Mouse (Mus musculus) small intestine, adult 2 months (tissue): ENCODE measurements around the gene Cdh13. TPM values are rescaled to one million over a fixed set of nuclear protein-coding genes. Genes with fewer than 3 reads are reported as not detected.

ENCODE experiments used
- H3K27ac ChIP-seq: fragments of 200-500 bp; 2 replicates; pipeline ENCODE4 v1.5.1; 2012; ENCODE audit warnings: low read depth, low read length, control low read depth, inconsistent platforms; ENCODE audit not compliant: insufficient read depth
- H3K27me3 ChIP-seq: fragments of 200-500 bp; 2 replicates; pipeline ENCODE4 v1.6.1; 2012; ENCODE audit warnings: mild to moderate bottlenecking, moderate library complexity, low read length, inconsistent platforms; ENCODE audit not compliant: control insufficient read depth, insufficient read depth
- H3K36me3 ChIP-seq: fragments of 200-500 bp; 2 replicates; pipeline ENCODE4 v1.6.1; 2012; ENCODE audit warnings: mild to moderate bottlenecking, low read length, control low read depth, inconsistent platforms; ENCODE audit not compliant: control insufficient read depth, insufficient read depth
- H3K4me1 ChIP-seq: fragments of 200-500 bp; 2 replicates; pipeline ENCODE4 v1.6.1; 2012; ENCODE audit warnings: low read length, inconsistent platforms, mixed read lengths; ENCODE audit not compliant: control insufficient read depth, insufficient read depth, insufficient read length
- H3K4me3 ChIP-seq: fragments of 200-500 bp; 2 replicates; pipeline ENCODE4 v1.5.1; 2012; ENCODE audit warnings: low read depth, mild to moderate bottlenecking, control low read depth, inconsistent platforms, low read length, moderate library complexity
- CTCF ChIP-seq: fragments of 200-500 bp; IDR thresholded peaks from 2 replicates; pipeline ENCODE4 v1.5.1; 2012; ENCODE audit warnings: low read depth, mild to moderate bottlenecking, control low read depth, inconsistent platforms, low read length, moderate library complexity, mixed read lengths; ENCODE audit not compliant: insufficient replicate concordance, insufficient read length; ENCODE audit errors: extremely low read depth
- POLR2A ChIP-seq: fragments of 200-500 bp; IDR thresholded peaks from 2 replicates; pipeline ENCODE4 v1.6.1; 2012; ENCODE audit warnings: low read depth, mild to moderate bottlenecking, control low read depth, inconsistent platforms, low read length, moderate library complexity
- WGBS: fragments of 180-500 bp; shearing (Covaris S2); methylation state at CpG from one replicate; pipeline ENCODE4 v1.1.7; 2018; 5-methylcytosine and 5-hydroxymethylcytosine counted together
- polyA plus RNA-seq: library from polyadenylated mRNA; depleted of rRNA; stranded (reverse); fragments of >200 nt; gene quantifications from 2 replicates; pipeline ENCODE4 v1.2.3, GENCODE M21; 2012

The Cdh13 gene
- polyA plus RNA-seq, 1 experiment, result 4.6 TPM

DNA sequence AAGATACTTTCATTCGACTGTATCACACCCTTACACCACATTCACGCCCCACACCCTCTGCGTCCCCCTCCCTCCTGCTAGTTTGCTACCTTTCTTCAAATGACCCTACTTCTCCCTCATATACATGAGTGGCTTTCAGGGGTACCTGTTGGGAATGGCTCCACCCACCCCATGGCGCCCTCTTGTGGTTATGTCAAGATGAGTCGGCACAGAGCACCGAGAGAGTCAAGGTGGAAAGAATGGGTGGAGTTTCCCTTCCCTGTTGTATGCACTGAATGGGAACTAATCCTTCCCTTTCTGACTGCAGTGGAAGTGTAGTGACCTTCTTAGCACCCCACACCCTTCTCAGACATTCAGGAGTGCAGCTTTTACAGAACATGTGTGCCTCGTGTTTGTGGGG is 51.4 kb downstream of the Cdh13 start:
- TF ChIP-seq CTCF (no peak), POLR2A (no peak)
- no peak overlapping the region for H3K4me3 ChIP-seq
- H3K4me1 ChIP-seq, result no peaks in the 10 kb centered on the region
- no peaks in the 10 kb centered on the region for H3K27me3 ChIP-seq
- no peaks in the 10 kb centered on the region for H3K36me3 ChIP-seq
- H3K27ac ChIP-seq, result no peak overlapping the region
- WGBS, result 73% methylated on average over 7 of the region's 7 CpGs

DNA sequence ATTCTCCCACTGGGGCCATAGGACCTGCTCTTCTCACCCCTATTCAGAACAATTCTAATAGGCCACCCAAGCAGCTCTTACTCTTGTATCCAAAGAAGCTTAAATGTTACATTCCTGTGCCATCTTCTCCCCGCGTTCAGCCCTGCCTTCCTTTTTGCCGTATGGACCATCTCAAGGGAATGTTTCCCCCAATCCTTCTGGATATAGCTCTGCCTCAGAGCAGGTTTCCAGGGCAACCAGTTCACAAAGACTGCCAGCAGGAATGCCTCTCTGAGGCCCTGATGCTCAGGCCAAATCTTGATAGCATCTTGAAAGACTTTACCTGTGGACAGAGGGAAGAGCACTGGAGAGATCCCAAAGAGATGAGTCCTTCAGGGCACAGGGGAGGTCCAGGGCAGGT is 56.2 kb downstream of the Cdh13 start:
- Histone ChIP-seq H3K4me1 (no peaks in the 10 kb centered on the region), H3K27ac (no peak overlapping the region), H3K4me3 (no peak overlapping the region), H3K27me3 (no peaks in the 10 kb centered on the region), H3K36me3 (no peaks in the 10 kb centered on the region)
- TF ChIP-seq CTCF, result no peak
- WGBS, result 91% methylated on average over 3 of the region's 3 CpGs

DNA sequence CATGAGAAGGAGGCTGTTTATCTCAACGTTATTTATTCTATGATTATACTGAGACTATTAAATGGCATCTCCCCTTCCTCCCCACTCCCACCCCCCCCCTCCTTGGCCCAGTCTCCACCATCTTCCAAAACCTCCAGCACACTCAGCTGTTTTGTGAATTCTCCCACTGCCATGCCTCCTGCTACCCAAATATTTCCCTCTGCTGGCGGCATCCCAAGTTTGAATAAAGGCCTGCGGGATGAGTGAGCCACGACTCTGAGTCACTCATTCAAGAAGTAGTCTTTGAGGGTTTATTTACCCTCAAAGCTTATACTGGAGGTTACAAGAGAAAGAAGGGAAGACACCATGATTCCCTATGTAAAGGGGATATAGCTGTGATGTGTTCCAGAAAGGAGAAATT is 59.7 kb downstream of the Cdh13 start:
- Histone ChIP-seq H3K4me3 (no peak overlapping the region), H3K27me3 (no peaks in the 10 kb centered on the region), H3K27ac (no peak overlapping the region), H3K4me1 (no peaks in the 10 kb centered on the region), H3K36me3 (no peaks in the 10 kb centered on the region)
- TF ChIP-seq CTCF, result no peak
- TF ChIP-seq POLR2A, result no peak
- 69% methylated on average over 4 of the region's 4 CpGs for WGBS

DNA sequence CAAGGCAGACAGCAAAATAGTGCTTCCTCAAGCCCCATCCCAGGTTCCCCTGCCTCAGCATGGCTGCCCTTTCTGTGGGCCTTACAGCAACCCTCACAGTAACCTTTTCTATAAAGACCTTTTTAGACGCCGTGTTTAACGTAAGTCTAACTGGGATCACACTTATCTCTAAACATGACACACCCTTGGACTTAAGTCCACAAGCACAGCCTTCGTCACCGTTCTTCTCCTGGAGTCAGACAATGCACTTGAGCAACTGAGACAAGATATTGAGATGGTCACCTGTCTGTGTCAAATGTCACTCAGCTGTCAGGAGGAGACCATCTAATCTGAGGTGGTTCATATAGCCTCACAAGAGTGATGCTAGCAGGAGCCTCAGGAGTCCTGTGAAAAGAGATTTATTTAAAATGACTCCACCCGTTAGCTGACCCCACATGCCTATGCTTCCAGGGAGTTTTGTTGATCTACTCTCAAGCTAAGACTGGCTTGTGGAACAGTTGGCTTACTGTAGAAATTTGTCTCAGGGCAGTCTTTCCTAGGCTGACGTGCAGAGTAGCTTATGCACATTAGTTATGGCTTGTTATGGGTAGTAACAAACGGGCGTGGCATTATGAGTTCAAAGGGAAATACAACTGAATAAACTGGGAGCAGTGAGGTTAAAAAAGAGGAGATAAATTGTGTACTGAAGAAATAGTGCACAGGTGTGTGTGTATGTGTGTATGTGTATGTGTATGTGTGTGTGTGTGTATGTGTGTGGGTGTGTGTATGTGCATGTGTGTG is 65.4 kb downstream of the Cdh13 start:
- Histone ChIP-seq H3K36me3 (no peaks in the 10 kb centered on the region), H3K27me3 (no peaks in the 10 kb centered on the region), H3K4me3 (no peak overlapping the region), H3K4me1 (peaks cover 3% of the 10 kb centered on the region; the same call in 1 of the 2 replicates), H3K27ac (no peak overlapping the region)
- WGBS, result 28% methylated on average over 9 of the region's 9 CpGs
- TF ChIP-seq CTCF (no peak), POLR2A (no peak)

DNA sequence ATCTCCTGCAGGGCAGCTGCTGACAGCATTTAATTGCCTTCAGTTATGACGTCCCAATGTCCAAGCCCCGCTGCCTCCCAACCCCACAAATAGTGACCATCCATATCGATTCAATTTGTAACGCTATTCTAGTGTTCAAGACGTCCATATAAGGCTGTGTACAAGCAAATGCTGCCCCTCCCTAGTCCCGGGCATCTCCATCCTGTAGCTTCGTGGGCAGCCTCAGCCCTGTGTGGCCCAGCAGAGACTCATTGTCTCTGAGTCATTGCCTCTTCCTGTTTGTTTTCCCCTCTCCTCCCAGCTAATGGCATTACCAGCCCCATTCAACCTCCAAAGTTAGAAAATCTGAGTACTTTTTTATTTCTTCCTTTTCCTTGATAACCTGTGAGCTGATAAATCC is 66.6 kb downstream of the Cdh13 start:
- no peaks in the 10 kb centered on the region for H3K36me3 ChIP-seq
- no peak overlapping the region for H3K27ac ChIP-seq
- H3K27me3 ChIP-seq, result no peaks in the 10 kb centered on the region
- WGBS, result 66% methylated on average over 7 of the region's 7 CpGs
- TF ChIP-seq CTCF (no peak), POLR2A (no peak)
- no peak overlapping the region for H3K4me3 ChIP-seq
- H3K4me1 ChIP-seq, result peaks cover 3% of the 10 kb centered on the region; the same call in 1 of the 2 replicates

DNA sequence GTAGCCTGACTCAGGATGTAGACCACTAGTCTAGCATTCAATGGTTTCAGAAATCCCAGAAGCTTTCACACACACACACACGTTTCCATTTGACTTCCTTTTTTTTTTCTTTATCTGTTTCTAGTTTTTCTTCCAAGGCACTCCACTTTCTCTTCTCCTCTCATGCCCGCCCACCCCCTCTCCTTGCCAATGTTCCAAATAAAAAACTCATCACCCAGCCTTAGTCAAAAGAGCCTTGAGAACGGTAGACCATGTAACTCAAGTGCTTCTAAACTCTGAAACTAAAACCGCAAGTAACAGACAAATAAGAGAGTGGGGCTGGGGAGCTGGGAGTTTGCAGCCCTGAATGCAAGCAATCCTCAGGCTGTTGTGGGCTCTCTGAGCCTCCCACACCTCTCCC is 69.5 kb downstream of the Cdh13 start:
- Histone ChIP-seq H3K36me3 (no peaks in the 10 kb centered on the region), H3K4me1 (peaks cover 3% of the 10 kb centered on the region; the same call in 1 of the 2 replicates), H3K27ac (no peak overlapping the region), H3K4me3 (no peak overlapping the region), H3K27me3 (no peaks in the 10 kb centered on the region)
- 65% methylated on average over 4 of the region's 4 CpGs for WGBS
- TF ChIP-seq POLR2A (no peak), CTCF (no peak)

DNA sequence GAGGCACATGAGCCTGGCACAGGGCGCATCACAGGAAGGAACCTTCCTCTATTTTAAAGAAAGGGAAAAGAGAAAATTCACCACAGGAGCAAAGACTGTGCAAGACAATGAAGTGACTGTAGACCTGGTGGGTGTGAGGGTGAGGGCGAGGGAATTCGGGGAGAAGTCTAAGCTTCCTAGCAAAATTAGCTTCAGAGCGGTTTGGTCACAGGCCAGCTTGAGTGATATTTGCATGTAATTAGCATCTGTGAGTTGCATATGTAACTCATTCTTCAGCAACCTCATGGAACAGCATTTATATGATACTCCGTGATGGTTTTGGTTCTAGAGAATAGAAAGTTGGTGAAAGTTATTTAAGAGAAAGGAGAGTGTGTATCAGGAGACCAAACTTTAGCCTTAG is 73.5 kb downstream of the Cdh13 start:
- Histone ChIP-seq H3K27me3 (no peaks in the 10 kb centered on the region), H3K36me3 (no peaks in the 10 kb centered on the region), H3K4me3 (no peak overlapping the region), H3K27ac (no peak overlapping the region), H3K4me1 (no peaks in the 10 kb centered on the region)
- TF ChIP-seq POLR2A, result no peak
- no peak for TF ChIP-seq CTCF
- WGBS, result 90% methylated on average over 5 of the region's 5 CpGs
